Mouse (Mus musculus) brown adipose tissue, adult 24 weeks (tissue): ENCODE results near the gene Ube2q1. TPM values are rescaled to one million over a fixed set of nuclear protein-coding genes. Genes with fewer than 3 reads are reported as not detected.
A peak's percentile ranks its signal among the peaks of the same experiment; 100 is the strongest.

Experiments
- H3K27ac ChIP-seq: fragments of 200-500 bp; replicated peaks from 2 replicates; pipeline ENCODE4 v1.5.1; 2012; ENCODE audit warnings: low read depth, mild to moderate bottlenecking, low read length
- H3K4me1 ChIP-seq: fragments of 200-500 bp; 2 replicates; pipeline ENCODE4 v1.6.1; 2012; ENCODE audit warnings: low read length, mixed read lengths; ENCODE audit not compliant: control insufficient read depth, insufficient read depth, insufficient read length
- H3K4me3 ChIP-seq: fragments of 200-500 bp; 2 replicates; pipeline ENCODE4 v1.5.1; 2012; ENCODE audit warnings: low read depth, mild to moderate bottlenecking, low read length, moderate library complexity; ENCODE audit not compliant: insufficient read depth
- polyA plus RNA-seq: library from polyadenylated mRNA; stranded (reverse); fragments of >200 nt; gene quantifications from 2 replicates; pipeline ENCODE4 v1.2.4, GENCODE M21; 2012; ENCODE audit not compliant: missing spikeins, insufficient read depth, insufficient read length

Ube2q1 gene
- polyA plus RNA-seq, 1 experiment, result 44.5 TPM

DNA sequence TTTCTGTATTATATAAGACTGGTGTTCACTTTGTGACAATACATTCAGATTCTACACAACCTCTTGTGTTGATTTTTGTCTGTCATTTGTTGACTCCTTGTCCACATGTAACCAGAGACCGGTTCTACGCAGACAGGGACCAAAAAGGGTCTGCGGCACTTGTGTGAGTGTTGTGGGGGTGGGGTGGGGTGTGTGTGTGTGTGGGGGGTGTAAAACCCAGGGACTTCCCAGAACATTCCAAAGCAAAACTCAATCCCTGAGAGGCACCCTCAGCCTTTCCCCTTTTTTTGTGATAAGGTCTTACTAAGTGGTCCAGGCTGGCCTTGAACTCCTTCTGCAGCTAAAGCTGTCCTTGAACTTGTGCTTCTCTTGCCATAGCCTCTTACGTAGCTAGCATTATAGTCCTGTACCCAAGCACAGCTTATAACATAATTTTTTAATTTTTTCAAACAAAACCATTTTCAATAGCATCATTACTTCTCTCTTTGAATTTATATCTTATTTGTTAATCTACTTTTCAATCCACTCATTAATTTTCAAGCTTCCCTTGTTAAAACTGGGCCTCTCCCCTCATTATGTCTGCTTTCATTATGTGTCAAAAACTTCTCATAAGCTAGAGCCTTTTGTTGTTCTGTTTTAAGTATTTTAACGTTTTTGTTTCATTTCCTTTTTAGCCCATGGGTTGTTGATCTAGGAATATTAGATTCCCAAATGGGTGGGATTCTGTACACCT lies 27.5 kb downstream of the Ube2q1 start:
- peak overlapping the region; percentile 63 for H3K27ac ChIP-seq

DNA sequence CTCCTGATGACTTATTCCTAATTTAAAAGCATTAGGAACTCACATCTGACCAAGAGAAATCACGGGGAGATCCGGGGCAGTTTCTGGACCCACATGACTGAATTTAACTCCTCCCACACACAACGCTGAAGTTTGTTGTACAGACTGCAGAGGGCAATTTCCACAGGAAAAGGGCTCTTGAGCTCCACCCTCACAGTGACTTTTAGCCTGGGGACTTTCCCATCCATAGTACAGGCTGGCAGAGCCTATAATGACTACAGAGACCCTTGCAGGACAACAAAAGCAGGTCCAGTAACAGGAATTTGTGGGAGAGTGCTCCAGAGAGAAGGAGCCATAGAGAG lies 28.1 kb downstream of the Ube2q1 start:
- peak overlapping the region; percentile 31; the same call in 1 of the 2 replicates for H3K27ac ChIP-seq

More for the DNA sequence above, 27.5 kb downstream of the Ube2q1 start:
- no peak overlapping the region for H3K4me3 ChIP-seq
- 0 out of 2 replicates have a peak, but pooled peaks cover 2% of the 10 kb centered on the region for H3K4me1 ChIP-seq

DNA sequence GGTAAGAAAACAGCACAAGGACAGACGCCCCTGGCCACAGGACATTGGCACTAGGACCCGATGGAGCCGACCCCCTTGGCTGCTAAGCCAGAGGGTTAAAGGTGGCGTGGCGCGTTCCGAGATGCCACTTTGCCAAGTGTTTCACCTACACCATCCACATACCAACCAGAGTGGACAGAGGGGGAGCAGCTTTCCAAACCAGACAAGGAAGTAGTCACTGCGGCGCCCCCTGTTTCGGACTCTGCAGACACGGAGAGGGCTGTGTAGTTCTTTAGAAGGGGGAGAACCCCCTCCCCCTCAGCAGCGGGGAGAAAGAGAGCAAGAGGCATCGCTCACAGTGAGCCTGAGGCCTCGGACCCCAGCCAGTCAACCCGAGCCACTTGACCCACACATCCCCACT lies 29.5 kb downstream of the Ube2q1 start:
- Histone ChIP-seq H3K27ac (no peak overlapping the region), H3K4me1 (0 out of 2 replicates have a peak, but pooled peaks cover 2% of the 10 kb centered on the region), H3K4me3 (no peak overlapping the region)

More for the DNA sequence above, 28.1 kb downstream of the Ube2q1 start:
- H3K4me3 ChIP-seq, result no peak overlapping the region
- 0 out of 2 replicates have a peak, but pooled peaks cover 2% of the 10 kb centered on the region for H3K4me1 ChIP-seq

DNA sequence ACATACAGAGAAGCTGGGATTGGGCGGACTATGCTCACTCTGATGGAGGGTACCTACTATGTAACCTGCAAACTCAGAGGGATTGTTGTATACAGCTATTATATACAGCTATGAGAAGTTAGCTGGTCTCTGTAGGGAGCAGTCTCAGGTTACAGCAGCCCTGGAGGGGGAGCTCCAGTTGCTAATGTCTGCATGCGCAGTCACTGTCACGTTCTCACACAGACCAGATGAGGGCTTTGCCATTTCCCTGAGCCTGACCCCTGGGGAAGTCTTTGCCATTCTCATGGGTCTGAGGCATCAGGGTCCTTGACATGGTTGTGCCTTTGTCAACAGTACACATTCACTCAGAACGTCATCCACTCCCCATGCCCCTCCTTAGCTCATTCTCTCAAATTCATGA lies 31.8 kb downstream of the Ube2q1 start:
- Histone ChIP-seq H3K4me1 (0 out of 2 replicates have a peak, but pooled peaks cover 2% of the 10 kb centered on the region), H3K27ac (no peak overlapping the region), H3K4me3 (no peak overlapping the region)

DNA sequence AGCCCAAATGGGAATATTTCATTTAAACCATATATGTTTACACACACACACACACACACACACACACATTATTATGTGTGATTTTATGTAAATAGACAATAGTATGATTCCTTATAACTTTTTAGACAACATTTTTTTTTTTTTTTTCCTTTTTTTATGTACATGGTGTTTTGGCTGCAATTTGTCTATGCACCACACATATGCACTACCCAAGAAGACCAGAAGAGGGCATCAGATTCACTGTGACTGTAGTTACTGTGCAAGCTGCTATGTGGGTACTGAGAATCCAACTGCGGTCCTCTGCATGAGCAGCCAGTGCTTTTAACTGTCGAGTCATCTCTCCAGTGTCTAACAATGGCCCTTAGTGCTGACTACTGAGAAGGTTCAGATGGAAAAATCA lies 33.3 kb downstream of the Ube2q1 start:
- H3K4me1 ChIP-seq, result 0 out of 2 replicates have a peak, but pooled peaks cover 2% of the 10 kb centered on the region
- no peak overlapping the region for H3K27ac ChIP-seq
- H3K4me3 ChIP-seq, result no peak overlapping the region

DNA sequence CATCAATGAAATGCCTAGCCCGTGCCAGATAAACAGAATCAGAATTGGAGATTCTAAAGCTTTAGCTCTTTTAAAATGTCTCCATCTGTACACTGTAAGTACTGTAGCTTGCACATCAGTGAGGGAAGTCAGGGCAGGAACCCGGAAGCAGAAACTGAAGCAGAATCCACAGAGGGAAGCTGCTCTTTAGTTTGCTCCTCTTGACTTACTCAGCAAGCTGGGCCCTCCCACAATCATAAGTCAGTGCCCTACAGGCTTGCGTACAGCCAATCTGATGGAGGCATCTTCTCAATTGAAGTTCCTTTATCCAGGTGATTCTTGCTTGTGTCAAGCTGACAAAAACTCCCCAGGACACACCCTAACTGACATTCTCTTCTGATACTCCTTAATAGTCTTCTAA lies 33.8 kb downstream of the Ube2q1 start:
- H3K4me1 ChIP-seq, result no peaks in the 10 kb centered on the region
- no peak overlapping the region for H3K4me3 ChIP-seq
- no peak overlapping the region for H3K27ac ChIP-seq

DNA sequence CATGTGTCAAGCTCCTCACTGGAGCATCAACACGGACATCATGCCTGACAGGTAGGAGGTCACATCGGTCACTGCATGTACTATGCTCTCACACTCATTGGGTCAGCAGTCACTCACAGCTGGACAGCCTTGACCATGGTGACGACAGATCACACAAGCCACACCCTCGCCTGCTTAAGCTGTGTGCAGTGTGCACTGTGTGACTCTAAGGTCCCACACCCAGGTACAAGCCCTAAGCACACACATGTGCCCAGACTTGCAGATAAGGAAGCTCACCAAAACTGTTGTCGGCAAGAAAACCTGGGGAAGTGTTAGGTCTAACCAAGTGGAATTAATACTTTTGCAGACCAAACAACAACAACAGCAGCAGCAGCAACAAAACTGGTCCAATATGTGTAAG lies 34.5 kb downstream of the Ube2q1 start:
- H3K4me1 ChIP-seq, result no peaks in the 10 kb centered on the region
- H3K27ac ChIP-seq, result no peak overlapping the region
- H3K4me3 ChIP-seq, result no peak overlapping the region

DNA sequence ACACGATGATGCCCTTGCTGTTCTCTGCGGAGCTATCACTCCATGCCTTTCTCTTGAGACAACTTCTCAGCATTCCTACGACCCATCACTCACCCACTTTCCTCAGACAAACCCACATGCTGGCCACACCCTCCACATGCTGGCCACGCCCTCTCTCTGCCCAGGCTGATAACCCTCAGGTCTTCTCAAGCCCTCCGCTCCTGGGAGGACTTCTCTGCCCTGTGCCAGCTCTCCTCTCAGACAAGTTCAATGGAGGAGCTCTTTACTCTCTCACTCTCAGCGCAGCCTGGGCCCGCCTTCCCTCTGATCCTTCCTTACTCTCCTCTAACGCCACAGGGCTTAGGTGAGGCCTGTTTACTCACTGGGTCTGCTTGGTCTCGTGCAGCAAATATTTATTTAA lies 35.2 kb downstream of the Ube2q1 start:
- no peaks in the 10 kb centered on the region for H3K4me1 ChIP-seq
- no peak overlapping the region for H3K27ac ChIP-seq
- H3K4me3 ChIP-seq, result no peak overlapping the region

DNA sequence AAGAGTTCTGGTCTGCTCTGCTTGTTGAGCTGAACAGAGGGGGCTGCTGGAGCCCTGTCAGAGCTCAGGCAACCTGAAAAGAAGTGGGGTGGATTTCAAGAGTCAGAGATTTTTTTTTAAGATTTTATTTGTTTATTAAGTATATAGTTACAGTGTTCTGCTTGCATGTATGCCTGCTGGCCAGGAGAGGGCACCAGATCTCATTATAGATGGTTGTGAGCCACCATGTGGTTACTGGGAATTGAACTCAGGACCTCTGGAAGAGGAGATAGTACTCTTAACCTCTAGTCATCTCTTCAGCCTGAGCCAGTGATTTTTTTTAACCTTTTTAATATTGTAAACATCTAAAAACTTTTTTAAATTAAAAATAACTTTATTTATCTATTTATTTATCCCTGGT lies 37.4 kb downstream of the Ube2q1 start:
- no peak overlapping the region for H3K27ac ChIP-seq
- no peaks in the 10 kb centered on the region for H3K4me1 ChIP-seq
- no peak overlapping the region for H3K4me3 ChIP-seq

DNA sequence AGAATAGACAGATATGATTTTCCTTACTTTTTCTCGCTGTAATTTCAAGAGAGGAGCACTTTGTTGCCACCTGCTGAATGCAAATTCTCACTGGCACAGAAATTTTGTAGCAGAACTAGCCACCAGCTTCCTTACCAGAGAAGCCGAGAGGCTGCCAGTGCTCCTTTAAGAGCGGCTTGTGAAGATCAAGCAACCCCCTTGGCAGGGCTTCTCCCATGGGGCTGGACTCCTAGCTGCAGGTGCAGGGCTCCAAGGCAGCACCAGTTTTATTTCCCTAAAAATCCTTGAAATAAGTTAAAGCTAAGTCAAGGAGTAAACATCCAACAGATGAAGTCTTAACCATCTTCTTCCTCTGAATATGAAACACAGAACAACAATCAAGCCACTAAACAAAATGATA lies 38.8 kb downstream of the Ube2q1 start:
- Histone ChIP-seq H3K4me3 (no peak overlapping the region), H3K4me1 (no peaks in the 10 kb centered on the region), H3K27ac (no peak overlapping the region)

DNA sequence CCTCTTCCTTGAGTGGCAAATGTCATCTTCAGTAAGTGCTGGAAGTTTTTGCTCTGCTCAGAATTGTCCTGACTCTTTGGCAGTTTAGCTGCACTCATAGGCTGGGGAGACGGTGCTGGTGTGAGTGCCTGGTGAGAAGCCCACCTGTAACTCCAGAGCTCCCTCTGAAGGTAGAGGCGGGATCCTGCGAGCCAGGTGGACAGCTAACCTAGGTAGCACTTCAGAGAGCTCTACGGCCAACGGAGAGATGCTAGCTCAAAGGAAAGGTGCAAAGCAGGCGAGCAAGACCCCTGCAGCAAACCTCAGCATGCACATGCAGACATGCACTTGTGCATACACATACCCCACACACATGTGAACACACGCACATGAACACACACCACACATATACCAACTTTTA lies 40.6 kb downstream of the Ube2q1 start:
- no peaks in the 10 kb centered on the region for H3K4me1 ChIP-seq
- H3K4me3 ChIP-seq, result no peak overlapping the region
- H3K27ac ChIP-seq, result no peak overlapping the region

DNA sequence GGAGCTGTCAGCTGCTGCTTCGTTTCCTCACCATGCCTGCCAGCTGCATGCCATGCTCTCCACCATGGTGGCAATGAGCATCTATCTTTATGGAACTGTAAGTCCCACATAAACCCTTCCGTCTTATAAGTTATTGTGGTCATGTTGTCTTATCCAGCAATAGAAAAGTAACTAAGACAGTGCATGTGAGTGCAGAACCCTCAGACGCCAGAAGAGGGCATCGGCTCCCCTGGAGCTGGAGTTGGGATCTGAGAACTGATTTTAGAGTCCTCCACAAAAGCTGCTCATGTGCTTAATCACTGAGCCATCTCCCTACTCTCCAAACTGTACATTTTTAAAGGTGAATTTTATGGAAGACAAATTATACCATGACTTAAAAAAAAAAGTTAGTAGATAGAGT lies 43.6 kb downstream of the Ube2q1 start:
- Histone ChIP-seq H3K4me3 (no peak overlapping the region), H3K4me1 (no peaks in the 10 kb centered on the region), H3K27ac (no peak overlapping the region)

DNA sequence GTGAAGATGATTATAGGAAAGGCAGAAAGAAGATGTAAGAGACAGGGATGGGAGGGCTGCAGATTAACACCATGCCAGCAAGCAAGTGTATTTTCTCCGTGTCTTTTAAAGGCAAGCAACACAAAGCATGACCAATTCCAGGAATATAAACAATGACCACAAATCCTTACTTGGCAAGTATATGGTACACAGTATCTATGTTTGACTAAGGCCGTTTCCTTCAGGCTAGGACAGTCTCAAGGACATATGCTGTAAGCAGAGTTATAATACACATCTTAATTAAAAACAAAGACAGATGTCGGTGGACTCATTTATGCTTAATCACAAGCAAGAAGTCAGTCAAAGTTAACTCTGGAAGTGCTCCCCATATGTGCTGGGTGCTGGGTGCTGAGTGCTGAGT lies 45.2 kb downstream of the Ube2q1 start:
- Histone ChIP-seq H3K4me1 (no peaks in the 10 kb centered on the region), H3K27ac (no peak overlapping the region), H3K4me3 (no peak overlapping the region)

DNA sequence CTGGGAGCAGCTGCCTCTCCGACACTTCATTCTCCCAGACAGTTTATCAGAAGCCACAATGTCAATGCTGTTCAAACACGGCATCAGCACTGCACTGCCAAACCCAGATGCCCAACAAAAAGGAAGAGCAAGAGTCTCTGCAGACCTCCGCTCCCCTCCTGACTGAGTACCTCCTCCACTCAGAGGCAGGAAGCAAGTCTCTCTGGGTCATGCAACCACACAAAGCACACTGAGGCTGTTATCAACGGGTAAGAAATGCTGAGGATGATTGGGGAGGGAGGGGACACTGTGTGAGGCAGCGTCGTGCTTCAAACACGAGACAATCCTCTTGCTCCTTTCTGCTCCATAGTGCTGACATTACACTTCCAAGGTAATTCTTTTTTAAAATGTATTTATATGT lies 46.5 kb downstream of the Ube2q1 start:
- H3K27ac ChIP-seq, result no peak overlapping the region
- no peak overlapping the region for H3K4me3 ChIP-seq
- no peaks in the 10 kb centered on the region for H3K4me1 ChIP-seq

DNA sequence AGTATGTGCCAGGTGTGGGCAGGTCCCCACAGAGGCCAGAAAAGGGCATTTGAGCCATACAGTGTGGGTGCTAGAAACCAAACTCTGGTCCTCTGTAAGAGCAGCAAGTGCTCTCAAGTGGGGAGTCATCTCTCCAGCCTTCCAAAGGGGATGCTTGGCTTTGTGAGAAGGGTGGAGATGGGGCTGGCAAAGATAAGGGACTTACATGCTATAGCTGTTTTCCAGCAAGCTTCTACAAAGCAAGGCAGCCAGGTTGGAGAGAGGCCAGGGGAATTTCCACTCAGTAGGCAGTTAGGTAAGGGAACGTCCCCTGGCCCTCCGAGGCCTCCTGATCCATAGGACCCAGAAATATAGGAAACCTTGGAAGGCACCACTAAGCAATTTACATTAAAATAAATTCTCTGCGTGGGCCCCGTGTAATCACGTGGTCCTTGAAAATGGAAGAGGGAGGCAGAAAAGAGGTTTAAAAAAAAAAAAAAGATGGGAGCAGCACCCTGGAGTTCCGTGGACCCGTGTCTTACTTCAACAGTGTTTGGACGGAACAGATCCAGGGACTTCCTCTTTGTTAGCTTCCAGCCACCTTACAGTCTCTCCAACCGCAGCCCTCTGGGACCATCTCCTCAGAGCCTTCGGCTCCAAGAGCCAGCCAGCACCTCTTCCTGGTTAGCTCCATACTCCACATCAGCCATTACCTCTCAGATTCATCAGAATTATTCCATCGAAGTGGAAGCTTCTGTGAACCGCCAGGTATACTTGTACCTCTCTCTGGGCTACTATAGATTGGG lies 47.1 kb downstream of the Ube2q1 start:
- no peaks in the 10 kb centered on the region for H3K4me1 ChIP-seq
- H3K4me3 ChIP-seq, result no peak overlapping the region
- H3K27ac ChIP-seq, result no peak overlapping the region

DNA sequence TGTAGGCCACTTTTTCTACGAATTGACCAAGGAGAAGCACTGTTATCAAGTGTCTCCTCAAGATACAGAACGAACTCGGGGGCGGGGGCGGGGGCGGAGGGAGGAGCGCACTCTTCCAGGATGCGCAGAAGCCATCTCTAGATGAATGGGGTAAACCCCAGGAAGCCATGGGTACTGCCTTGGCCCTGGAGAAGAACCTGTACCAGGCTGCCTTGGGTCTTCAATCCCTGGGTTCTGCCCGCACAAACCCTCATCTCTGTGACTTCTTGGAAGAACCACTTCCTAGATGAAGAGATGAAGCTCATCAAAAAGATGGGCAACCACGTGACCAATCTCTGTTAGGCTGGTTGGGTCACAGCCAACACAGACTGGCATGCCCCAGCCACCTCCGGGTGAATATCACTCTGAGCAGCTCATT lies 47.7 kb downstream of the Ube2q1 start:
- Histone ChIP-seq H3K4me3 (no peak overlapping the region), H3K4me1 (no peaks in the 10 kb centered on the region), H3K27ac (no peak overlapping the region)
